Mouse (Mus musculus) brown adipose tissue, adult 24 weeks (tissue): ENCODE results near the gene Gbx2. TPM values are rescaled to one million over a fixed set of nuclear protein-coding genes. Genes with fewer than 3 reads are reported as not detected.

Source experiments
- H3K27ac ChIP-seq: fragments of 200-500 bp; replicated peaks from 2 replicates; pipeline ENCODE4 v1.5.1; 2012; ENCODE audit warnings: low read depth, mild to moderate bottlenecking, low read length
- H3K4me1 ChIP-seq: fragments of 200-500 bp; 2 replicates; pipeline ENCODE4 v1.6.1; 2012; ENCODE audit warnings: low read length, mixed read lengths; ENCODE audit not compliant: control insufficient read depth, insufficient read depth, insufficient read length
- H3K4me3 ChIP-seq: fragments of 200-500 bp; 2 replicates; pipeline ENCODE4 v1.5.1; 2012; ENCODE audit warnings: low read depth, mild to moderate bottlenecking, low read length, moderate library complexity; ENCODE audit not compliant: insufficient read depth
- polyA plus RNA-seq: library from polyadenylated mRNA; stranded (reverse); fragments of >200 nt; gene quantifications from 2 replicates; pipeline ENCODE4 v1.2.4, GENCODE M21; 2012; ENCODE audit not compliant: missing spikeins, insufficient read depth, insufficient read length

Gene Gbx2
- polyA plus RNA-seq, 1 experiment: not detected

GRCm38 (mm10) chr1:89929181-89929580, 1.8 kb downstream of the Gbx2 start:
- H3K27ac ChIP-seq: no peak overlapping the region
- 0 out of 2 replicates have a peak, but pooled peaks cover 7% of the 10 kb centered on the region for H3K4me1 ChIP-seq
- peak overlapping the region; percentile 6; the same call in 1 of the 2 replicates for H3K4me3 ChIP-seq

GRCm38 (mm10) chr1:89928676-89929075, 2.3 kb downstream of the Gbx2 start:
- no peak overlapping the region for H3K27ac ChIP-seq
- H3K4me3 ChIP-seq: 0 out of 2 replicates have a peak overlapping the region, but pooled peaks have one; percentile 6
- H3K4me1 ChIP-seq: 0 out of 2 replicates have a peak, but pooled peaks cover 7% of the 10 kb centered on the region

- 0 out of 2 replicates have a peak, but pooled peaks cover 7% of the 10 kb centered on the region for H3K4me1 ChIP-seq
Observed at GRCm38 (mm10) chr1:89927061-89927661, 3.8 kb downstream of the Gbx2 start.

GRCm38 (mm10) chr1:89926583-89927060, 4.4 kb downstream of the Gbx2 start:
- Histone ChIP-seq H3K4me3 (peak overlapping the region; percentile 47; the same call in 1 of the 2 replicates), H3K27ac (no peak overlapping the region), H3K4me1 (0 out of 2 replicates have a peak, but pooled peaks cover 7% of the 10 kb centered on the region)

More at GRCm38 (mm10) chr1:89927061-89927661, 3.8 kb downstream of the Gbx2 start:
- no peak overlapping the region for H3K27ac ChIP-seq
- H3K4me3 ChIP-seq: peak overlapping the region; percentile 47

GRCm38 (mm10) chr1:89925501-89926190, 5.3 kb downstream of the Gbx2 start:
- Histone ChIP-seq H3K27ac (no peak overlapping the region), H3K4me1 (0 out of 2 replicates have a peak, but pooled peaks cover 4% of the 10 kb centered on the region), H3K4me3 (no peak overlapping the region)

- no peak overlapping the region for H3K4me3 ChIP-seq
- H3K27ac ChIP-seq: no peak overlapping the region
- no peaks in the 10 kb centered on the region for H3K4me1 ChIP-seq
Observed at GRCm38 (mm10) chr1:89923642-89924020, 7.3 kb downstream of the Gbx2 start.

- Histone ChIP-seq H3K4me1 (no peaks in the 10 kb centered on the region), H3K27ac (no peak overlapping the region), H3K4me3 (no peak overlapping the region)
Observed at GRCm38 (mm10) chr1:89922883-89923641, 7.9 kb downstream of the Gbx2 start.

- Histone ChIP-seq H3K4me3 (no peak overlapping the region), H3K4me1 (no peaks in the 10 kb centered on the region), H3K27ac (no peak overlapping the region)
Observed at GRCm38 (mm10) chr1:89922282-89922681, 8.7 kb downstream of the Gbx2 start.

- Histone ChIP-seq H3K4me1 (no peaks in the 10 kb centered on the region), H3K27ac (no peak overlapping the region), H3K4me3 (no peak overlapping the region)
Observed at GRCm38 (mm10) chr1:89921806-89922205, 9.2 kb downstream of the Gbx2 start.

- no peaks in the 10 kb centered on the region for H3K4me1 ChIP-seq
- H3K27ac ChIP-seq: no peak overlapping the region
- no peak overlapping the region for H3K4me3 ChIP-seq
Observed at GRCm38 (mm10) chr1:89919206-89919605, 11.8 kb downstream of the Gbx2 start.

GRCm38 (mm10) chr1:89918111-89918510, 12.9 kb downstream of the Gbx2 start:
- Histone ChIP-seq H3K4me3 (no peak overlapping the region), H3K4me1 (no peaks in the 10 kb centered on the region), H3K27ac (no peak overlapping the region)

GRCm38 (mm10) chr1:89913611-89914010, 17.4 kb downstream of the Gbx2 start:
- no peak overlapping the region for H3K27ac ChIP-seq
- no peak overlapping the region for H3K4me3 ChIP-seq
- H3K4me1 ChIP-seq: no peaks in the 10 kb centered on the region

GRCm38 (mm10) chr1:89912392-89912791, 18.6 kb downstream of the Gbx2 start:
- no peak overlapping the region for H3K27ac ChIP-seq

GRCm38 (mm10) chr1:89909796-89910195, 21.2 kb downstream of the Gbx2 start:
- no peak overlapping the region for H3K4me3 ChIP-seq
- H3K27ac ChIP-seq: no peak overlapping the region
- no peaks in the 10 kb centered on the region for H3K4me1 ChIP-seq

More at GRCm38 (mm10) chr1:89912392-89912791, 18.6 kb downstream of the Gbx2 start:
- no peaks in the 10 kb centered on the region for H3K4me1 ChIP-seq
- H3K4me3 ChIP-seq: no peak overlapping the region

- no peak overlapping the region for H3K27ac ChIP-seq
- H3K4me3 ChIP-seq: no peak overlapping the region
- no peaks in the 10 kb centered on the region for H3K4me1 ChIP-seq
Observed at GRCm38 (mm10) chr1:89902641-89903040, 28.3 kb downstream of the Gbx2 start.
